Mouse (Mus musculus) forebrain, embryonic 10.5 days (tissue): Measurements from ENCODE around the gene Msx3. TPM values are rescaled to one million over a fixed set of nuclear protein-coding genes. Genes with fewer than 3 reads are reported as not detected.

Experiments
- DNase-seq: peaks from one replicate; pipeline ENCODE4 v3.0.0-alpha.2; 2017; ENCODE audit warnings: low spot score; ENCODE audit errors: extremely low spot score
- H3K27ac ChIP-seq: fragments of 300-500 bp; sonication (generic); 2 replicates; pipeline ENCODE4 v1.5.1; 2016; ENCODE audit warnings: mild to moderate bottlenecking
- H3K27me3 ChIP-seq: fragments of 300-500 bp; sonication (generic); 2 replicates; pipeline ENCODE4 v1.6.1; 2016; ENCODE audit warnings: mild to moderate bottlenecking; ENCODE audit not compliant: poor library complexity, severe bottlenecking
- H3K36me3 ChIP-seq: fragments of 300-500 bp; sonication (generic); replicated peaks from 2 replicates; pipeline ENCODE4 v1.6.1; 2016; ENCODE audit warnings: mild to moderate bottlenecking, moderate library complexity
- H3K4me1 ChIP-seq: fragments of 300-500 bp; sonication (generic); 2 replicates; pipeline ENCODE4 v1.6.1; 2016
- H3K4me3 ChIP-seq: fragments of 300-500 bp; sonication (generic); 2 replicates; pipeline ENCODE4 v1.5.1; 2016; ENCODE audit warnings: mild to moderate bottlenecking, moderate library complexity
- H3K9me3 ChIP-seq: fragments of 300-500 bp; sonication (generic); 2 replicates; pipeline ENCODE4 v1.6.1; 2016; ENCODE audit warnings: mild to moderate bottlenecking, moderate library complexity
- WGBS: fragments of 180-500 bp; shearing (Covaris S2); methylation state at CpG from one replicate; pipeline ENCODE4 v1.1.7; 2016; 5-methylcytosine and 5-hydroxymethylcytosine counted together
- polyA plus RNA-seq: library from polyadenylated mRNA; unstranded; fragments of >200 nt; fragmentation: Nextera tagmentation; extraction: Ambion mirVana; gene quantifications from 2 replicates; pipeline ENCODE4 v1.2.1, GENCODE M21; 2016

The Msx3 gene
- polyA plus RNA-seq, 1 experiment from 2014 or later = 0.69 TPM

- WGBS = 49% methylated on average over 12 of the region's 12 CpGs
- Histone ChIP-seq H3K27me3 (peaks cover 22% of the 10 kb centered on the region), H3K4me3 (no peak overlapping the region), H3K4me1 (peaks cover 11% of the 10 kb centered on the region), H3K9me3 (no peaks in the 10 kb centered on the region), H3K27ac (no peak overlapping the region), H3K36me3 (peaks cover 99% of the 10 kb centered on the region)
- no peak for DNase-seq
These were observed 47.7 kb downstream of the Msx3 start for GRCm38 (mm10) chr7:140001086-140001740.

- H3K9me3 ChIP-seq = no peaks in the 10 kb centered on the region
- no peak for DNase-seq
- peaks cover 22% of the 10 kb centered on the region for H3K27me3 ChIP-seq
- peaks cover 94% of the 10 kb centered on the region for H3K36me3 ChIP-seq
- no peak overlapping the region for H3K27ac ChIP-seq
- peaks cover 11% of the 10 kb centered on the region for H3K4me1 ChIP-seq
- no peak overlapping the region for H3K4me3 ChIP-seq
- WGBS = 94% methylated on average over 13 of the region's 13 CpGs
These were observed 50.1 kb downstream of the Msx3 start for GRCm38 (mm10) chr7:139998691-139999350.

Other genes with a start within 250 kb of the Msx3 start
- gene Adgra1, start 214.9 kb downstream of the Msx3 start, polyA plus RNA-seq = 1.1 and 1.8 TPM in 2 replicates
- 0.26 and 0.33 TPM in 2 replicates for gene Kndc1, start 154.4 kb downstream of the Msx3 start, polyA plus RNA-seq
- gene Utf1, start 105.3 kb downstream of the Msx3 start, polyA plus RNA-seq = 0.25 TPM in 1 of 2 replicates, not detected in the other
- gene 6430531B16Rik, start 70.3 kb downstream of the Msx3 start, polyA plus RNA-seq = 0.67 and 0.91 TPM in 2 replicates
- gene Adam8, start 56.5 kb downstream of the Msx3 start, polyA plus RNA-seq = 1.6 and 2.4 TPM in 2 replicates
- gene Zfp511, start 12.7 kb downstream of the Msx3 start, polyA plus RNA-seq = 39.2 and 41.7 TPM in 2 replicates
- gene Tubgcp2, start 12.4 kb downstream of the Msx3 start, polyA plus RNA-seq = 80.6 and 81.1 TPM in 2 replicates
- gene Caly, start 33.5 kb upstream of the Msx3 start, polyA plus RNA-seq = 0.58 and 2.1 TPM in 2 replicates
- not detected in 2 replicates for gene Prap1, start 44.3 kb upstream of the Msx3 start, polyA plus RNA-seq
- gene Fuom, start 53.4 kb upstream of the Msx3 start, polyA plus RNA-seq = 11.5 and 12.1 TPM in 2 replicates
- gene Paox, start 66.7 kb upstream of the Msx3 start, polyA plus RNA-seq = 17.2 and 17.3 TPM in 2 replicates
- 151 TPM in 2 replicates for gene Echs1, start 67.4 kb upstream of the Msx3 start, polyA plus RNA-seq
- gene Mtg1, start 88.5 kb upstream of the Msx3 start, polyA plus RNA-seq = 33.9 and 35.0 TPM in 2 replicates
- gene Sprn, start 105.8 kb upstream of the Msx3 start, polyA plus RNA-seq = 0.20 and 0.62 TPM in 2 replicates
- not detected in 2 replicates for gene Olfr522, start 115.7 kb upstream of the Msx3 start, polyA plus RNA-seq
- not detected in 2 replicates for gene Olfr523, start 124.1 kb upstream of the Msx3 start, polyA plus RNA-seq
- not detected in 2 replicates for gene Olfr524, start 156.9 kb upstream of the Msx3 start, polyA plus RNA-seq
- not detected in 2 replicates for gene Cd163l1, start 169.2 kb upstream of the Msx3 start, polyA plus RNA-seq
- not detected in 2 replicates for gene 5830411N06Rik, start 198.2 kb upstream of the Msx3 start, polyA plus RNA-seq